In genomic region chr19:7166767-7167166, GRCm38 (mm10) we compare ENCODE assay signal across 22 mouse cellular contexts. TPM values are rescaled to one million over a fixed set of nuclear protein-coding genes. Genes with fewer than 3 reads are reported as not detected.
A peak's percentile ranks its signal among the peaks of the same experiment; 100 is the strongest.
DNase-seq lines count a peak whose midpoint lies in the region; ATAC-seq and TF ChIP-seq lines count a peak whose summit lies in the region.
"Had no signal": no experiment of that assay in that cellular context is flagged by ENCODE, and none has a peak within 500 bp of the region (broad histone marks: within the 10 kb centered on the region; RNA-seq: fewer than 3 reads in every experiment).

No protein-coding gene starts in this region.

- DNase-seq in hindbrain, postnatal 0 days (ENCODE audit: low spot score) = no peak
- peak; percentile 13 for DNase-seq in embryonic facial prominence, embryonic 10.5 days (ENCODE audit: low spot score)
- DNase-seq in lung, postnatal 25 days (ENCODE audit: low spot score) = no peak
- no peak for DNase-seq in heart, adult 9 months (ENCODE audit: low spot score in 2 of 2)
- DNase-seq: adrenal gland, adult 8-10 months; gastrocnemius, postnatal 25 days; heart, adult 18-20 months; heart, postnatal 36 days; kidney, adult 18-20 months; lung, embryonic 14.5 days; lung, postnatal 36 days; right cerebral cortex, postnatal 14 days had no signal

- peaks cover 50% of the 10 kb centered on the region for H3K4me1 ChIP-seq in hindbrain, embryonic 12.5 days
- H3K4me1 ChIP-seq in hindbrain, postnatal 0 days (ENCODE audit: insufficient read depth, low read length) = peaks cover 10% of the 10 kb centered on the region
- peaks cover 58% of the 10 kb centered on the region for H3K4me1 ChIP-seq in E14TG2a.4 (replicated peaks; ENCODE audit: low read depth, low read length)
- H3K4me1 ChIP-seq in embryonic facial prominence, embryonic 10.5 days = peaks cover 64% of the 10 kb centered on the region
- peaks cover 32% of the 10 kb centered on the region for H3K4me1 ChIP-seq in midbrain, embryonic 15.5 days

- WGBS in hindbrain, embryonic 12.5 days = 11% methylated on average over 6 of the region's 6 CpGs
- 17% methylated on average over 6 of the region's 6 CpGs for WGBS in hindbrain, postnatal 0 days
- 7% methylated on average over 6 of the region's 6 CpGs for WGBS in embryonic facial prominence, embryonic 10.5 days
- WGBS in midbrain, embryonic 15.5 days = 13% methylated on average over 6 of the region's 6 CpGs

- 0 out of 2 replicates have a peak overlapping the region, but pooled peaks have one; percentile 69 for H3K4me3 ChIP-seq in hindbrain, embryonic 12.5 days
- no peak overlapping the region for H3K4me3 ChIP-seq in hindbrain, postnatal 0 days (ENCODE audit: low read length)
- H3K4me3 ChIP-seq in E14TG2a.4 (replicated peaks; ENCODE audit: low read length) = peak overlapping the region; percentile 79
- peak overlapping the region; percentile 73; the same call in 1 of the 2 replicates for H3K4me3 ChIP-seq in embryonic facial prominence, embryonic 10.5 days
- peak overlapping the region; percentile 88; the same call in 1 of the 2 replicates for H3K4me3 ChIP-seq in midbrain, embryonic 15.5 days
- H3K4me3 ChIP-seq: erythroblast, embryonic 14.5 days had no signal

- no peak for ATAC-seq in hindbrain, embryonic 12.5 days (ENCODE audit: low FRiP score)
- ATAC-seq in hindbrain, postnatal 0 days = no peak
- no peak for ATAC-seq in midbrain, embryonic 15.5 days (replicated peaks)
- ATAC-seq: activated CD4-positive, CD25-positive, alpha-beta regulatory T cell, adult 4 months; inflammation-experienced regulatory T-cells, adult 6 months had no signal

- no peaks in the 10 kb centered on the region for H3K9me3 ChIP-seq in hindbrain, embryonic 12.5 days (replicated peaks)
- no peaks in the 10 kb centered on the region for H3K9me3 ChIP-seq in hindbrain, postnatal 0 days (ENCODE audit: low read length)
- no peaks in the 10 kb centered on the region for H3K9me3 ChIP-seq in E14TG2a.4 (ENCODE audit: low read length)
- no peaks in the 10 kb centered on the region for H3K9me3 ChIP-seq in embryonic facial prominence, embryonic 10.5 days
- no peaks in the 10 kb centered on the region for H3K9me3 ChIP-seq in midbrain, embryonic 15.5 days
- H3K9me3 ChIP-seq: limb, embryonic 15.5 days; megakaryocyte, embryonic 14.5 days had no signal

- no peaks in the 10 kb centered on the region for H3K36me3 ChIP-seq in hindbrain, embryonic 12.5 days
- no peaks in the 10 kb centered on the region for H3K36me3 ChIP-seq in hindbrain, postnatal 0 days (ENCODE audit: insufficient read depth, low read length)
- no peaks in the 10 kb centered on the region for H3K36me3 ChIP-seq in E14TG2a.4 (ENCODE audit: insufficient read depth, low read length)
- no peaks in the 10 kb centered on the region for H3K36me3 ChIP-seq in embryonic facial prominence, embryonic 10.5 days (replicated peaks)
- no peaks in the 10 kb centered on the region for H3K36me3 ChIP-seq in midbrain, embryonic 15.5 days (replicated peaks)
- H3K36me3 ChIP-seq: limb, embryonic 15.5 days had no signal

- H3K9ac ChIP-seq in hindbrain, embryonic 12.5 days = no peak overlapping the region
- H3K9ac ChIP-seq in hindbrain, postnatal 0 days (replicated peaks; ENCODE audit: low read length) = no peak overlapping the region
- no peak overlapping the region for H3K9ac ChIP-seq in midbrain, embryonic 15.5 days
- H3K9ac ChIP-seq: liver, embryonic 14.5 days had no signal

- no peak overlapping the region for H3K27ac ChIP-seq in hindbrain, embryonic 12.5 days
- no peak overlapping the region for H3K27ac ChIP-seq in hindbrain, postnatal 0 days
- no peak overlapping the region for H3K27ac ChIP-seq in embryonic facial prominence, embryonic 10.5 days (replicated peaks)
- no peak overlapping the region for H3K27ac ChIP-seq in midbrain, embryonic 15.5 days
- H3K27ac ChIP-seq: kidney, postnatal 0 days; limb, embryonic 15.5 days; liver, embryonic 14.5 days had no signal

- TF ChIP-seq CTCF in hindbrain, postnatal 0 days (IDR thresholded peaks at IDR 0.05; ENCODE audit: low read depth) = no peak
- no peak for TF ChIP-seq CTCF in E14TG2a.4 (conservative IDR thresholded peaks at IDR 0.05; ENCODE audit: low read length)

- peaks cover 77% of the 10 kb centered on the region for H3K27me3 ChIP-seq in hindbrain, embryonic 12.5 days
- no peaks in the 10 kb centered on the region for H3K27me3 ChIP-seq in hindbrain, postnatal 0 days (ENCODE audit: insufficient read depth, low read length)
- H3K27me3 ChIP-seq in E14TG2a.4 (ENCODE audit: insufficient read depth, low read length) = peaks cover 73% of the 10 kb centered on the region
- peaks cover 94% of the 10 kb centered on the region for H3K27me3 ChIP-seq in embryonic facial prominence, embryonic 10.5 days (replicated peaks; ENCODE audit: low read depth, poor library complexity, severe bottlenecking)
- peaks cover 11% of the 10 kb centered on the region; the same call in 1 of the 2 replicates for H3K27me3 ChIP-seq in midbrain, embryonic 15.5 days (replicated peaks)

- 0 out of 2 replicates have a peak overlapping the region, but pooled peaks have one; percentile 1 for H3K4me2 ChIP-seq in hindbrain, embryonic 12.5 days (replicated peaks)
- H3K4me2 ChIP-seq in hindbrain, postnatal 0 days (ENCODE audit: low read depth, low read length) = no peak overlapping the region
- no peak overlapping the region for H3K4me2 ChIP-seq in midbrain, embryonic 15.5 days

RNA-seq across cellular contexts. Expression of gene Otub1, which starts 39.3 kb away (rescaled TPM):
- polyA plus RNA-seq in hindbrain, embryonic 12.5 days (2016; fragmentation: Nextera tagmentation; extraction: Ambion mirVana) = 217 and 218 TPM in 2 replicates
- total RNA-seq in hindbrain, postnatal 0 days (2014; rRNA removed) = 216 and 233 TPM in 2 replicates
- 248 and 253 TPM in 2 replicates for polyA plus RNA-seq in hindbrain, postnatal 0 days (2015; fragmentation: Nextera tagmentation; extraction: Ambion mirVana)
- polyA plus RNA-seq in embryonic facial prominence, embryonic 10.5 days (2016; fragmentation: Nextera tagmentation; extraction: Ambion mirVana) = 275 and 276 TPM in 2 replicates
- polyA plus RNA-seq in midbrain, embryonic 15.5 days (2015; fragmentation: Nextera tagmentation; extraction: Ambion mirVana) = 242 and 255 TPM in 2 replicates

RNA-seq across cellular contexts. Expression of gene Cox8a, which starts 50.6 kb away (rescaled TPM):
- polyA plus RNA-seq in hindbrain, embryonic 12.5 days (2016; fragmentation: Nextera tagmentation; extraction: Ambion mirVana) = 715 and 817 TPM in 2 replicates
- 1,715 and 1,845 TPM in 2 replicates for total RNA-seq in hindbrain, postnatal 0 days (2014; rRNA removed)
- 2,044 and 2,080 TPM in 2 replicates for polyA plus RNA-seq in hindbrain, postnatal 0 days (2015; fragmentation: Nextera tagmentation; extraction: Ambion mirVana)
- polyA plus RNA-seq in embryonic facial prominence, embryonic 10.5 days (2016; fragmentation: Nextera tagmentation; extraction: Ambion mirVana) = 867 and 877 TPM in 2 replicates
- polyA plus RNA-seq in midbrain, embryonic 15.5 days (2015; fragmentation: Nextera tagmentation; extraction: Ambion mirVana) = 837 and 848 TPM in 2 replicates
